Mouse (Mus musculus): ENCODE data around the gene Sgms2.

Gene Sgms2

DNA sequence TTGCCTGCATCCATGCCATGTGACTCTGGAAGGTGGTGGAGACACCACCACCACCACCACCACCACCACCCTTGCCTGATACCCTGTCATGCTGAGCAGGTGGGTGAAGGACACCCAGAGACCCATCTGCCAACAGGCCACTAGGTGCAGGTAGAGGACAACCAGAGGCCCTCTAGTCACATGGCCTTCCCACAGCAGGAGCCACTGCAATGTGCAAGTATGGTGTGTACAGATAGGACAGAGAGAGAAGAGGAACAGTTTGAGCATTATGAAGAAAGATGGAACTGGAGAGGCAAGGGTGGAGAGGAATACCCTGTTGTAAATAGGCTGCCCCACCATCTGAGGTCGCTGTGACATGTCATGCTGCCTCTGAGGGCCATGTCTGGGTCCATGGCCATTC, 3.9 kb upstream of the Sgms2 start:
- no peaks in the 10 kb centered on the region for H3K27me3 ChIP-seq (ENCODE audit: control insufficient read depth, insufficient read depth, low read length, poor library complexity, severe bottlenecking)

GRCm38 (mm10) chr3:131493194-131493593, 2.0 kb upstream of the Sgms2 start:
- H3K36me3 ChIP-seq (ENCODE audit: control insufficient read depth, insufficient read depth, low read length, poor library complexity, severe bottlenecking), result no peaks in the 10 kb centered on the region
- no peak for DNase-seq (ENCODE audit: low read depth, low spot score)

More for the DNA sequence above, 3.9 kb upstream of the Sgms2 start:
- no peaks in the 10 kb centered on the region for H3K36me3 ChIP-seq (ENCODE audit: control insufficient read depth, insufficient read depth, low read length, poor library complexity, severe bottlenecking)
- no peak for DNase-seq (ENCODE audit: low read depth, low spot score)

DNA sequence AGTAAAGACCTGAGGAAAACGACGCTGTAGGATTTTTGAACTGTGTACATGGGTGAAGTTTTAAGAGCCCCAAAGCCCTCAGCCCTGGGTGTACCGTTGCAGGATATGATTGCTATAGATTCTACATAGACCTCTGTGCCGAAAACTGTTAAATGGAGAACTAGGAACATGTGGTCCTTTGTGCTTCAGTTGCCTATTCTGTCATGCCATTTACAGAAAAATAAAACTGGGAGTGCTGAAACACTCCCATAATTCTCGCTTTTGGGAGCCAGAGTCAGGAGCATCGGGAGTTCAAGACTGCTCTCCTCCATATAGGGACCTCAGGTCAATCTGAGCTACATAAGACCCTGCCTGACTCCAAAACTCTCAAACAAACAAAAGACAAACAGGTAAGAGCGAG, 769 bp upstream of the Sgms2 start:
- H3K36me3 ChIP-seq (ENCODE audit: control insufficient read depth, insufficient read depth, low read length, poor library complexity, severe bottlenecking), result no peaks in the 10 kb centered on the region

More at GRCm38 (mm10) chr3:131493194-131493593, 2.0 kb upstream of the Sgms2 start:
- H3K27me3 ChIP-seq (ENCODE audit: control insufficient read depth, insufficient read depth, low read length, poor library complexity, severe bottlenecking), result no peaks in the 10 kb centered on the region

GRCm38 (mm10) chr3:131490143-131490908, 885 bp downstream of the Sgms2 start:
- Histone ChIP-seq H3K27me3 (ENCODE audit: control insufficient read depth, insufficient read depth, low read length, poor library complexity, severe bottlenecking) (no peaks in the 10 kb centered on the region), H3K36me3 (ENCODE audit: control insufficient read depth, insufficient read depth, low read length, poor library complexity, severe bottlenecking) (no peaks in the 10 kb centered on the region)
- DNase-seq (ENCODE audit: low read depth, low spot score), result no peak

More for the DNA sequence above, 769 bp upstream of the Sgms2 start:
- H3K27me3 ChIP-seq (ENCODE audit: control insufficient read depth, insufficient read depth, low read length, poor library complexity, severe bottlenecking), result no peaks in the 10 kb centered on the region
- DNase-seq (ENCODE audit: low read depth, low spot score), result no peak

DNA sequence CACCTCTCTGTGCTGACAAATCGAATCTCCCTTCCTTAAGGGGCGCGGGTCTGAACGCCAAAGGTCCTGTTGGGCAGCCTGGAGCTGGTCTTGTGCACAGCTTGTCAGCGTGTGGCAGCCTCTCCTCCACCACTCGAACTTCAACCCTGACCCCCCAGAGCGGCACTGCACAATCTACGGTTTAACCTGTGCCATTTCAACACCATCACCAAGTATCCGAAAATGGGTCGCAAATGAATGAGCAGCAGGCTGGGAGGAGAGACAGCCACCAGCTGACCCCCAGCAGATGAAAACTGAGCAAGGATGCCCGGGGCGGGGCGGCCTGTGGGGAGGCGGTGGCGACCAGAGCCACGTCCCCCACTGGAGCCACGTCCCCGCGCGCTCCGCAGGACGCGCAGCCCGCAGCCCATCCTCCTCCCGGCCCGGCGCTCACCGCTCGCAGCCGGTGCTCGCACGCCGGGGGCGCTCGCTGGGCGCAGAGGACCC, 1.5 kb downstream of the Sgms2 start:
- Histone ChIP-seq H3K27me3 (ENCODE audit: control insufficient read depth, insufficient read depth, low read length, poor library complexity, severe bottlenecking) (no peaks in the 10 kb centered on the region), H3K36me3 (ENCODE audit: control insufficient read depth, insufficient read depth, low read length, poor library complexity, severe bottlenecking) (no peaks in the 10 kb centered on the region)
- DNase-seq (ENCODE audit: low read depth, low spot score), result no peak

DNA sequence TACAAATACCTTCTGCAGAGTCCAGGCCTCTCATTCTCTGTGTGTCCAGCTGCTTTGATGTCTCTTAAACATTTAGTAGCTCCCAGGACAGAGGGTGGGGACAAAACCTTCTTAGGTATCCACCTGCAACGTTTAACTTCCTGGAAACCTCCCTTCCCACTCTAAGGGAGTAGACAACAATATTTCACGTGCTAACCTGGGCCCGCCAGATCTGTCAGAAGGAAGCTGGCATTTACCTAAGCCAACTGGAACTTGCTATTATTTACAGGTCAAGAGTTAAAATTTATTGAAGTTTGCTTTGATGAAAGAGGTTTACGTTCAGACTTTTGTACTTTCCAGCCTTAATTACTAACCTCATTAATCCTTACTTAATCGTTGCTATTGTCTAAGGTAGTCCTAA, 2.2 kb downstream of the Sgms2 start:
- H3K27me3 ChIP-seq (ENCODE audit: control insufficient read depth, insufficient read depth, low read length, poor library complexity, severe bottlenecking), result no peaks in the 10 kb centered on the region
- no peak for DNase-seq (ENCODE audit: low read depth, low spot score)
- no peaks in the 10 kb centered on the region for H3K36me3 ChIP-seq (ENCODE audit: control insufficient read depth, insufficient read depth, low read length, poor library complexity, severe bottlenecking)

DNA sequence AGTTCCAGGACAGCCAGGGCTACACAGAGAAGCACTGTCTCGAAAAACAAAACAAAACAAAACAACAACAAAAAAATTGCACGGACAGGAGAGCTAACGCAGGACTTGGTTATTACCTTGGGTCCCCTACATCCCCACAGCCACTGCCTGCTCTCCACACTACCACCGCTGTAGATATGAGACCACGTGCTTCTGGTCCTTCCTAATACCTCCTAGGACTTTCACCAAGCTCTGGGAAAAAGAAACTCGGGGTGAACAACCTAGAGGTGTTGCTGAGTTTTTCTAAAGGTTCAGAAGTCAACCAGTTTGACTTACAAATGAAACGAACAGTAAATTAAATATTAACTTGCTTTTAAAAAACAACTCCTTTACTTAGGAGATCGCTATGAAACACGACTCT, 2.8 kb downstream of the Sgms2 start:
- no peaks in the 10 kb centered on the region for H3K27me3 ChIP-seq (ENCODE audit: control insufficient read depth, insufficient read depth, low read length, poor library complexity, severe bottlenecking)
- no peak for DNase-seq (ENCODE audit: low read depth, low spot score)
- no peaks in the 10 kb centered on the region for H3K36me3 ChIP-seq (ENCODE audit: control insufficient read depth, insufficient read depth, low read length, poor library complexity, severe bottlenecking)

- DNase-seq (ENCODE audit: low read depth, low spot score), result no peak
- H3K27me3 ChIP-seq (ENCODE audit: control insufficient read depth, insufficient read depth, low read length, poor library complexity, severe bottlenecking), result no peaks in the 10 kb centered on the region
- H3K36me3 ChIP-seq (ENCODE audit: control insufficient read depth, insufficient read depth, low read length, poor library complexity, severe bottlenecking), result no peaks in the 10 kb centered on the region
Observed at GRCm38 (mm10) chr3:131485388-131485787, 5.8 kb downstream of the Sgms2 start.

- DNase-seq (ENCODE audit: low read depth, low spot score), result no peak
- Histone ChIP-seq H3K27me3 (ENCODE audit: control insufficient read depth, insufficient read depth, low read length, poor library complexity, severe bottlenecking) (no peaks in the 10 kb centered on the region), H3K36me3 (ENCODE audit: control insufficient read depth, insufficient read depth, low read length, poor library complexity, severe bottlenecking) (no peaks in the 10 kb centered on the region)
Observed at GRCm38 (mm10) chr3:131483650-131484049, 7.6 kb downstream of the Sgms2 start.

DNA sequence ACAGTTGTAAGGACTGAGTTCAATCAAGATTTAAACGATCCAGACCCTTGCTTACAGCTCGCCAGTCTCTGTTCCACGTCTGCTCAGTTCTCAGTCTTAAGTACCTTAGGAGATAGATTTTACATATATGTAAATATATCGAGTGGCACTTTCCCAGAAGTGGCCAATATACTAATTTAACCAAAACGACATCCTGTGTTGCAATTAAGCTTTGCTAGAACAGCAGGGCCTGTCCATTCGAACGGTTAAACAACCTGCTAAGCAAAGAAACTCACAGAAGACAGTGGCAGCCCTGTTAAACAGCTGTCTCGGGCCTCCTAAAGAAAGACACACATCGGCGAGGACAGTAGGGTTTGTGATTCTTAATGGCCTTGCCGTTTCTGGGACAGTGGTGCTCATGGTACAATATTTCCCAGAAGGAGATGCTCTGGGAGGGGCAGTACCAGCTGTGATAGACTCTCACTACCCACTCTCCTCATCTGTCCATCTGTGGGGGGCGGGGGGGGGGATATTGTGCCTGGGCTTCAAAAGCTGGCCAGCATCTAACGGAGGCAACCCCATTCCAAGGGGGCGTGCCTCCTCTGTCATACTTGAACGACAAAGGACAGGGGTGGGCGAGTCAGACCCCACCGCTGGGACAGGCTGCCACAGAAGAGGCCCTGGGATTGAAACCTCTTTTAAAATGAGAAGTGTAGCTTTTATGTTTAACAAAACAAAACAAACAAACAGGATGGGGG, 9.1 kb downstream of the Sgms2 start:
- no peaks in the 10 kb centered on the region for H3K27me3 ChIP-seq (ENCODE audit: control insufficient read depth, insufficient read depth, low read length, poor library complexity, severe bottlenecking)
- no peaks in the 10 kb centered on the region for H3K36me3 ChIP-seq (ENCODE audit: control insufficient read depth, insufficient read depth, low read length, poor library complexity, severe bottlenecking)
- DNase-seq (ENCODE audit: low read depth, low spot score), result no peak

- peak; percentile 3 for DNase-seq (ENCODE audit: low read depth, low spot score)
- Histone ChIP-seq H3K27me3 (ENCODE audit: control insufficient read depth, insufficient read depth, low read length, poor library complexity, severe bottlenecking) (no peaks in the 10 kb centered on the region), H3K36me3 (ENCODE audit: control insufficient read depth, insufficient read depth, low read length, poor library complexity, severe bottlenecking) (no peaks in the 10 kb centered on the region)
Observed at GRCm38 (mm10) chr3:131480659-131481058, 10.6 kb downstream of the Sgms2 start.

GRCm38 (mm10) chr3:131479415-131479814, 11.8 kb downstream of the Sgms2 start:
- no peak for DNase-seq (ENCODE audit: low read depth, low spot score)
- H3K36me3 ChIP-seq (ENCODE audit: control insufficient read depth, insufficient read depth, low read length, poor library complexity, severe bottlenecking), result no peaks in the 10 kb centered on the region

GRCm38 (mm10) chr3:131476002-131476401, 15.2 kb downstream of the Sgms2 start:
- Histone ChIP-seq H3K36me3 (ENCODE audit: control insufficient read depth, insufficient read depth, low read length, poor library complexity, severe bottlenecking) (no peaks in the 10 kb centered on the region), H3K27me3 (ENCODE audit: control insufficient read depth, insufficient read depth, low read length, poor library complexity, severe bottlenecking) (no peaks in the 10 kb centered on the region)
- DNase-seq (ENCODE audit: low read depth, low spot score), result no peak

More at GRCm38 (mm10) chr3:131479415-131479814, 11.8 kb downstream of the Sgms2 start:
- no peaks in the 10 kb centered on the region for H3K27me3 ChIP-seq (ENCODE audit: control insufficient read depth, insufficient read depth, low read length, poor library complexity, severe bottlenecking)

GRCm38 (mm10) chr3:131474526-131474925, 16.7 kb downstream of the Sgms2 start:
- no peak for DNase-seq (ENCODE audit: low read depth, low spot score)
- no peaks in the 10 kb centered on the region for H3K27me3 ChIP-seq (ENCODE audit: control insufficient read depth, insufficient read depth, low read length, poor library complexity, severe bottlenecking)
- H3K36me3 ChIP-seq (ENCODE audit: control insufficient read depth, insufficient read depth, low read length, poor library complexity, severe bottlenecking), result no peaks in the 10 kb centered on the region

GRCm38 (mm10) chr3:131473496-131473895, 17.7 kb downstream of the Sgms2 start:
- DNase-seq (ENCODE audit: low read depth, low spot score), result no peak
- Histone ChIP-seq H3K36me3 (ENCODE audit: control insufficient read depth, insufficient read depth, low read length, poor library complexity, severe bottlenecking) (no peaks in the 10 kb centered on the region), H3K27me3 (ENCODE audit: control insufficient read depth, insufficient read depth, low read length, poor library complexity, severe bottlenecking) (no peaks in the 10 kb centered on the region)
